Mouse (Mus musculus) left cerebral cortex, adult 2 months (tissue): Measurements from ENCODE around the gene Slc16a3. TPM values are rescaled to one million over a fixed set of nuclear protein-coding genes. Genes with fewer than 3 reads are reported as not detected.

Experiments used
- DNase-seq, 2 experiments: peaks; one replicate each; pipeline ENCODE4 v3.0.0; 2021 to 2022; ENCODE audit warnings: low spot score in 2 of 2, mixed read lengths in 1 of 2; ENCODE audit errors: extremely low spot score in 1 of 2
- H3K27ac ChIP-seq: fragments of 200-600 bp; 2 replicates; pipeline ENCODE4 v1.8.1; 2022
- H3K4me3 ChIP-seq: fragments of 200-600 bp; 2 replicates; pipeline ENCODE4 v1.8.1; 2022
- CTCF ChIP-seq: fragments of 200-600 bp; IDR thresholded peaks from 2 replicates; pipeline ENCODE4 v1.8.1; 2022; ENCODE audit warnings: antibody characterized with exemption, mild to moderate bottlenecking, moderate library complexity
- intact Hi-C: fragments of 180-260 bp; cut with DNase I; formaldehyde crosslinking; loops from one replicate; pipeline ENCODE4 v1.15.1; 2025
- long read RNA-seq, 2 experiments: library from polyadenylated mRNA; stranded (forward); transcript quantifications; one replicate each; pipeline ENCODE4 v2.0.0; 2021; ENCODE audit warnings: borderline mapping rate in 2 of 2
- total RNA-seq, 2 experiments: library from RNA; stranded (reverse); gene quantifications; 2 replicates each; pipeline ENCODE4 v1.2.3; 2021

Slc16a3 gene
- total RNA-seq: 1 to 10 TPM; 3.3 to 4.5 TPM
- long read RNA-seq, experiment 1, full-length matches to known transcripts: 9 of 9 reads
- long read RNA-seq, experiment 1, partial matches to known transcripts: 0 of 9 reads
- long read RNA-seq, experiment 1, other reads (novel, unspliced or antisense): 0 of 9 reads
- long read RNA-seq, experiment 2, full-length matches to known transcripts: 4 of 4 reads
- long read RNA-seq, experiment 2, partial matches to known transcripts: 0 of 4 reads
- long read RNA-seq, experiment 2, other reads (novel, unspliced or antisense): 0 of 4 reads

- intact Hi-C loops: no loop called here
- Histone ChIP-seq H3K27ac (no peak within 1 kb of the TSS), H3K4me3 (peak within 1 kb of the TSS; percentile 41)
- DNase-seq: no peak
- no peak for TF ChIP-seq CTCF
Observed at GRCm38 (mm10) chr11:120948328-120948727, at the start of gene Slc16a3. TSS of gene Slc16a3 (plus strand) at chr11:120948480.

- no peak overlapping the region for H3K27ac ChIP-seq
- TF ChIP-seq CTCF: no peak
- no peak for DNase-seq
- intact Hi-C loops: loop anchor here (5.0 kb wide), 1 partner anchor 73 kb away; no protein-coding TSS in a partner anchor
- no peak overlapping the region for H3K4me3 ChIP-seq
Observed at GRCm38 (mm10) chr11:120900276-120901244, 47.7 kb upstream of the Slc16a3 start.

GRCm38 (mm10) chr11:120901729-120902486, 46.4 kb upstream of the Slc16a3 start:
- H3K27ac ChIP-seq: no peak overlapping the region
- TF ChIP-seq CTCF: no peak
- DNase-seq: no peak
- H3K4me3 ChIP-seq: no peak overlapping the region
- intact Hi-C loops: loop anchor here (5.0 kb wide), 1 partner anchor 75 kb away; no protein-coding TSS in a partner anchor

GRCm38 (mm10) chr11:120902487-120903142, 45.7 kb upstream of the Slc16a3 start:
- no peak for DNase-seq
- intact Hi-C loops: loop anchor here (5.0 kb wide), 1 partner anchor 75 kb away; no protein-coding TSS in a partner anchor
- H3K27ac ChIP-seq: no peak overlapping the region
- H3K4me3 ChIP-seq: no peak overlapping the region
- no peak for TF ChIP-seq CTCF

- TF ChIP-seq CTCF: no peak
- intact Hi-C loops: loop anchor here (5.0 kb wide), 1 partner anchor 76 kb away; no protein-coding TSS in a partner anchor
- no peak for DNase-seq
- no peak overlapping the region for H3K4me3 ChIP-seq
- peak overlapping the region; percentile 19; the same call in 1 of the 2 replicates for H3K27ac ChIP-seq
Observed at GRCm38 (mm10) chr11:120903159-120903850, 45.0 kb upstream of the Slc16a3 start.

- intact Hi-C loops: loop anchor here (2.0 to 5.0 kb wide), 2 partner anchors 77 to 136 kb away; no protein-coding TSS in a partner anchor
- TF ChIP-seq CTCF: no peak
- DNase-seq: no peak
- no peak overlapping the region for H3K4me3 ChIP-seq
- H3K27ac ChIP-seq: no peak overlapping the region
Observed at GRCm38 (mm10) chr11:120904561-120904960, 43.7 kb upstream of the Slc16a3 start.

GRCm38 (mm10) chr11:120905430-120905873, 42.8 kb upstream of the Slc16a3 start:
- Histone ChIP-seq H3K27ac (no peak overlapping the region), H3K4me3 (no peak overlapping the region)
- intact Hi-C loops: loop anchor here (2.0 kb wide), 1 partner anchor 135 kb away; no protein-coding TSS in a partner anchor
- peak; percentile 97 for TF ChIP-seq CTCF
- peak; percentile 51 to 63 for DNase-seq

GRCm38 (mm10) chr11:120913796-120914195, 34.5 kb upstream of the Slc16a3 start:
- Histone ChIP-seq H3K27ac (no peak overlapping the region), H3K4me3 (no peak overlapping the region)
- no peak for TF ChIP-seq CTCF
- no peak for DNase-seq
- intact Hi-C loops: no loop called here

- Histone ChIP-seq H3K27ac (no peak overlapping the region), H3K4me3 (no peak overlapping the region)
- no peak for DNase-seq
- intact Hi-C loops: no loop called here
- TF ChIP-seq CTCF: no peak
Observed at GRCm38 (mm10) chr11:120916477-120916876, 31.8 kb upstream of the Slc16a3 start.

- no peak for TF ChIP-seq CTCF
- no peak overlapping the region for H3K4me3 ChIP-seq
- DNase-seq: no peak
- intact Hi-C loops: no loop called here
- no peak overlapping the region for H3K27ac ChIP-seq
Observed at GRCm38 (mm10) chr11:120917756-120918155, 30.5 kb upstream of the Slc16a3 start.
